Comparison of ENCODE assay signal across 22 mouse cellular contexts in genomic region chr10:72383351-72383750, GRCm38 (mm10).
A peak's percentile ranks its signal among the peaks of the same experiment; 100 is the strongest.
DNase-seq lines count a peak whose midpoint lies in the region; ATAC-seq and TF ChIP-seq lines count a peak whose summit lies in the region.
"Had no signal": no experiment of that assay in that cellular context is flagged by ENCODE, and none has a peak within 500 bp of the region (broad histone marks: within the 10 kb centered on the region; RNA-seq: fewer than 3 reads in every experiment).

No protein-coding gene starts in this region.

- no peaks in the 10 kb centered on the region for H3K27me3 ChIP-seq in kidney, embryonic 15.5 days
- no peaks in the 10 kb centered on the region for H3K27me3 ChIP-seq in kidney, postnatal 0 days (ENCODE audit: insufficient read depth, low read length)
- H3K27me3 ChIP-seq: embryonic facial prominence, embryonic 13.5 days; embryonic facial prominence, embryonic 15.5 days; forebrain, embryonic 12.5 days had no signal

- H3K4me3 ChIP-seq in kidney, embryonic 15.5 days (replicated peaks): no peak overlapping the region
- no peak overlapping the region for H3K4me3 ChIP-seq in kidney, postnatal 0 days (replicated peaks; ENCODE audit: low read depth, low read length)
- H3K4me3 ChIP-seq: embryonic facial prominence, embryonic 13.5 days; embryonic facial prominence, embryonic 15.5 days; erythroblast, embryonic 14.5 days; forebrain, embryonic 10.5 days; forebrain, embryonic 12.5 days had no signal

- intact Hi-C loops in heart, postnatal 10 days (cut with DNase I): no loop called here

- no peaks in the 10 kb centered on the region for H3K36me3 ChIP-seq in kidney, embryonic 15.5 days
- no peaks in the 10 kb centered on the region for H3K36me3 ChIP-seq in kidney, postnatal 0 days (ENCODE audit: insufficient read depth, low read length)
- H3K36me3 ChIP-seq: embryonic facial prominence, embryonic 13.5 days; embryonic facial prominence, embryonic 15.5 days; forebrain, embryonic 10.5 days; forebrain, embryonic 12.5 days had no signal

- H3K9ac ChIP-seq in kidney, embryonic 15.5 days: no peak overlapping the region
- no peak overlapping the region for H3K9ac ChIP-seq in kidney, postnatal 0 days (ENCODE audit: low read depth, low read length)
- H3K9ac ChIP-seq: embryonic facial prominence, embryonic 13.5 days; embryonic facial prominence, embryonic 15.5 days; forebrain, embryonic 12.5 days had no signal

- H3K27ac ChIP-seq in kidney, embryonic 15.5 days: no peak overlapping the region
- no peak overlapping the region for H3K27ac ChIP-seq in kidney, postnatal 0 days
- H3K27ac ChIP-seq: embryonic facial prominence, embryonic 13.5 days; embryonic facial prominence, embryonic 15.5 days; forebrain, embryonic 10.5 days; forebrain, embryonic 12.5 days had no signal

- peak; percentile 52 for DNase-seq in heart, adult 11 months
- no peak for DNase-seq in heart, postnatal 10 days
- no peak for DNase-seq in kidney, adult 18-20 months
- DNase-seq in kidney, postnatal 0 days (ENCODE audit: low spot score): peak; percentile 83
- DNase-seq in kidney, adult 8-10 months: no peak
- DNase-seq: adrenal gland, adult 2 months; adrenal gland, postnatal 10 days; adrenal gland, postnatal 25 days; cerebellum, adult 11 months; cerebellum, adult 18-20 months; cerebellum, adult 8-10 months; cerebellum, adult 9-11 months; cerebellum, postnatal 14 days; cerebellum, postnatal 36 days had no signal

- H3K4me2 ChIP-seq in kidney, embryonic 15.5 days: no peak overlapping the region
- H3K4me2 ChIP-seq in kidney, postnatal 0 days (ENCODE audit: low read length): no peak overlapping the region
- H3K4me2 ChIP-seq: embryonic facial prominence, embryonic 13.5 days; embryonic facial prominence, embryonic 15.5 days; forebrain, embryonic 12.5 days had no signal

- no peaks in the 10 kb centered on the region for H3K4me1 ChIP-seq in kidney, embryonic 15.5 days
- no peaks in the 10 kb centered on the region for H3K4me1 ChIP-seq in kidney, postnatal 0 days (replicated peaks; ENCODE audit: insufficient read depth, low read length)
- H3K4me1 ChIP-seq: embryonic facial prominence, embryonic 13.5 days; embryonic facial prominence, embryonic 15.5 days; forebrain, embryonic 10.5 days; forebrain, embryonic 12.5 days had no signal

- no peak for TF ChIP-seq CTCF in kidney, postnatal 0 days (IDR thresholded peaks at IDR 0.05; ENCODE audit: low read depth)

- 32% methylated on average over 1 of the region's 1 CpGs for WGBS in kidney, embryonic 15.5 days
- 33% methylated on average over 1 of the region's 1 CpGs for WGBS in kidney, postnatal 0 days

- ATAC-seq in kidney, embryonic 15.5 days (replicated peaks; ENCODE audit: low FRiP score): peak; percentile 97
- ATAC-seq in kidney, postnatal 0 days (replicated peaks; ENCODE audit: low FRiP score, low read depth): peak; percentile 93
- ATAC-seq: forebrain, embryonic 14.5 days; forebrain, embryonic 16.5 days had no signal

- no peaks in the 10 kb centered on the region for H3K9me3 ChIP-seq in kidney, embryonic 15.5 days (replicated peaks)
- no peaks in the 10 kb centered on the region for H3K9me3 ChIP-seq in kidney, postnatal 0 days (replicated peaks; ENCODE audit: low read length)
- H3K9me3 ChIP-seq: embryonic facial prominence, embryonic 13.5 days; embryonic facial prominence, embryonic 15.5 days; forebrain, embryonic 10.5 days; forebrain, embryonic 12.5 days had no signal

Comparison
In these comparisons a context has a peak if more than half of its experiments do, and no peak if none do; other contexts are left out.
1. DNase-seq: peak in heart, adult 11 months (single experiment) and kidney, postnatal 0 days (single experiment); none in heart, postnatal 10 days (0 of 2), kidney, adult 18-20 months (single experiment) and kidney, adult 8-10 months (0 of 2).